Mouse (Mus musculus) ES-E14 (cell line): ENCODE results near the gene Foxd2. TPM values are rescaled to one million over a fixed set of nuclear protein-coding genes. Genes with fewer than 3 reads are reported as not detected.

ENCODE experiments used
- DNase-seq: peaks from one replicate; pipeline ENCODE4 v3.0.0-alpha.2; 2013; ENCODE audit warnings: low read depth, low spot score
- H3K27ac ChIP-seq: 2 replicates; pipeline ENCODE4 v1.5.1; 2012; ENCODE audit warnings: low read depth, mild to moderate bottlenecking, low read length, moderate library complexity, mixed read lengths; ENCODE audit not compliant: poor library complexity, insufficient read depth, severe bottlenecking
- H3K36me3 ChIP-seq: 2 replicates; pipeline ENCODE4 v1.6.1; 2012; ENCODE audit warnings: mild to moderate bottlenecking, low read length, moderate library complexity, mixed read lengths; ENCODE audit not compliant: control insufficient read depth, poor library complexity, insufficient read depth, severe bottlenecking
- H3K4me1 ChIP-seq, 2 experiments: fragments of 150-350 bp in 1 of 2; sonication (generic) in 1 of 2; 2 replicates each; pipeline ENCODE4 v1.6.1; 2012; ENCODE audit warnings: low read length in 2 of 2, mild to moderate bottlenecking in 1 of 2, mixed read lengths in 1 of 2; ENCODE audit not compliant: control insufficient read depth in 2 of 2, insufficient read depth in 2 of 2, poor library complexity in 1 of 2
- H3K4me3 ChIP-seq, 2 experiments: fragments of 150-350 bp in 1 of 2; sonication (generic) in 1 of 2; 2 replicates each; pipeline ENCODE4 v1.5.1; 2012; ENCODE audit warnings: low read length in 2 of 2, low read depth in 1 of 2, mild to moderate bottlenecking in 1 of 2, mixed read lengths in 1 of 2; ENCODE audit not compliant: insufficient read depth in 1 of 2, poor library complexity in 1 of 2, severe bottlenecking in 1 of 2
- H3K9ac ChIP-seq: 2 replicates; pipeline ENCODE4 v1.6.1; 2012; ENCODE audit warnings: low read depth, mild to moderate bottlenecking, low read length, mixed read lengths; ENCODE audit not compliant: poor library complexity, insufficient read depth, severe bottlenecking
- H3K9me3 ChIP-seq: fragments of 150-350 bp; sonication (generic); 2 replicates; pipeline ENCODE4 v1.6.1; 2012; ENCODE audit warnings: low read depth, mild to moderate bottlenecking, low read length; ENCODE audit not compliant: control insufficient read depth, insufficient read depth
- CHD2 ChIP-seq: IDR thresholded peaks from 2 replicates; pipeline ENCODE4 v1.6.1; 2014; ENCODE audit warnings: mild to moderate bottlenecking, low read depth, low read length, inconsistent platforms
- HCFC1 ChIP-seq: IDR thresholded peaks from 2 replicates; pipeline ENCODE4 v1.6.1; 2012; ENCODE audit warnings: low read length, inconsistent platforms, borderline replicate concordance; ENCODE audit not compliant: insufficient read depth
- MAFK ChIP-seq: IDR thresholded peaks from 2 replicates; pipeline ENCODE4 v1.6.1; 2014; ENCODE audit warnings: mild to moderate bottlenecking, low read depth, low read length, inconsistent platforms; ENCODE audit not compliant: insufficient read depth
- ZC3H11A ChIP-seq: IDR thresholded peaks from 2 replicates; pipeline ENCODE4 v1.6.1; 2012; ENCODE audit warnings: low read depth, mild to moderate bottlenecking, inconsistent platforms, low read length, borderline replicate concordance
- ZNF384 ChIP-seq: IDR thresholded peaks from 2 replicates; pipeline ENCODE4 v1.6.1; 2012; ENCODE audit warnings: low read depth, low read length, inconsistent platforms
- in situ Hi-C, 2 experiments: fragments of 600-800 bp; cut with MboI; formaldehyde crosslinking; loops; one replicate each; pipeline ENCODE4 v1.15.1; 2025; ENCODE audit warnings: low sequenced_read_pairs in 2 of 2, inconsistent platforms in 1 of 2; ENCODE audit not compliant: unreplicated experiment in 2 of 2
- total RNA-seq: library from RNA; depleted of rRNA; stranded (reverse); fragments of 300-350 nt; gene quantifications from 2 replicates; pipeline ENCODE4 v1.2.3, GENCODE M21; 2012

The Foxd2 gene
- total RNA-seq, 1 experiment = 0.09 TPM

DNA sequence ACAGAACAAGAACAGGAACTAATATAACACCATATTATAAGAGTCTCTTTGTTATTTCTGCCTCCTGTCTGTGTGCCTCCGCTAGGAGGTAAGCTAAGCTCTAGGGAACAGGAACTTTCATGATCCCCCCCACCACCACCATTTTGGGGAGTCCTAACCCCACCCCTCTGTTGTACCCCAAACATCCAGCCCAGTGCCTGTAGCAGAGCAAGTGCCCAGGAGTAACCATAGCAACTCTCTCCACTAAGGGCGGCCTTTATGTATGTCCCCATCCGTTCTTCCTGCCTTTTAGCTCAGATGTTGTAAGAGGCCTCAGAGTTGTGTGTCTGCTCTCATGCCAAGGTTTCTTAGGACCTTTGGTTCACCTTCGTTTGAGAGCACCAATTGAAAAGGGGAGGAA, 33.4 kb upstream of the Foxd2 start:
- H3K4me1 ChIP-seq = no peaks in the 10 kb centered on the region
- no peak for TF ChIP-seq HCFC1
- TF ChIP-seq CHD2 = no peak
- TF ChIP-seq ZNF384 = no peak
- DNase-seq = no peak
- H3K4me3 ChIP-seq = no peak overlapping the region
- no peak overlapping the region for H3K9ac ChIP-seq
- no peaks in the 10 kb centered on the region for H3K9me3 ChIP-seq
- no peak overlapping the region for H3K27ac ChIP-seq
- H3K36me3 ChIP-seq = no peaks in the 10 kb centered on the region
- in situ Hi-C loops = no loop called here

DNA sequence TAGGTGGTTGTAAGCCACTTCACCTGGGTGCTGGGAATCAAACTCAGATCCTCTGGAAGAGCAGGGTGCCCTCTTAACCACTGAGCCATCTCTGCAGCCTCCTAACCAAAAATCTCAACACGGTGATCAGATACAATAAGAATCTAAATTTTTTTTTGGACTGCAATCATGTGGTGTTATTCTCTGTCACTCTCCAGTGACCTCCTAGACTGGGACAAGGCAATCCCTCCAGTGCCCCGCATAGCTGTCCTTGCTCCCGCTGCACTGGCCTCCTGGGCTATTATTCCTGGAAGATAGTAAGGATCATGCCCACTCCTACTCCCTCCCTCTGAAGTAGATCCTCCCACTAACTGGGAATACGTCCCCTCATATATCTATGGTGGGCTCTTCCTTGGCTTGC, 32.6 kb upstream of the Foxd2 start:
- Histone ChIP-seq H3K36me3 (no peaks in the 10 kb centered on the region), H3K4me1 (no peaks in the 10 kb centered on the region), H3K9ac (no peak overlapping the region), H3K27ac (no peak overlapping the region), H3K9me3 (no peaks in the 10 kb centered on the region), H3K4me3 (no peak overlapping the region)
- TF ChIP-seq HCFC1 (no peak), CHD2 (no peak), MAFK (no peak), ZC3H11A (no peak), ZNF384 (no peak)
- in situ Hi-C loops = no loop called here
- DNase-seq = no peak

- in situ Hi-C loops = no loop called here
- H3K36me3 ChIP-seq = no peaks in the 10 kb centered on the region
- no peak overlapping the region for H3K27ac ChIP-seq
- no peaks in the 10 kb centered on the region for H3K4me1 ChIP-seq
- no peak overlapping the region for H3K9ac ChIP-seq
- no peak for DNase-seq
- no peaks in the 10 kb centered on the region for H3K9me3 ChIP-seq
- H3K4me3 ChIP-seq = no peak overlapping the region
- no peak for TF ChIP-seq MAFK
- TF ChIP-seq ZC3H11A = no peak
- no peak for TF ChIP-seq CHD2
Measured at GRCm38 (mm10) chr4:114938248-114938647, 29.6 kb upstream of the Foxd2 start.

- DNase-seq = no peak
- H3K9me3 ChIP-seq = no peaks in the 10 kb centered on the region
- no peak overlapping the region for H3K27ac ChIP-seq
- no peak overlapping the region for H3K9ac ChIP-seq
- H3K36me3 ChIP-seq = no peaks in the 10 kb centered on the region
- no peaks in the 10 kb centered on the region for H3K4me1 ChIP-seq
- in situ Hi-C loops = no loop called here
- no peak overlapping the region for H3K4me3 ChIP-seq
- TF ChIP-seq ZNF384 = no peak
- no peak for TF ChIP-seq CHD2
- no peak for TF ChIP-seq HCFC1
- TF ChIP-seq ZC3H11A = no peak
- TF ChIP-seq MAFK = no peak
Measured at GRCm38 (mm10) chr4:114937459-114938047, 28.9 kb upstream of the Foxd2 start.

DNA sequence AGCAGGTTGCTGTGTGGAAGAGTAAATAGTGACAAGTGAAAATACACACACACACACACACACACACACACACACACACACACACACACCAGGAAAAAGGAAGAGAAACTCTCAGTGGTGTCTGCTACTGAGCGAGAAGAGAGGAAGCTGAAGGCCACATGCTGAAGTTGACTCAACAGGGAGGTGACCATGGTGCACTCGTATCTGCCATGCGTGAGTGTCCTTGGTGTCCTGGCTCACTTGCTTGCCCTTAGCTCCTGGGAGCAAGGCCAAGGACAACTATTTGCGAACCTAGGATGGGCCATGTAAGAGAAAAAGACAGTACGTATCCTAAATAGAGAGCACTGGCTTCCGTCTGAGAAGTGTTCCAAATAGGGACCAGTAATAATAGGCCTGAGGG, 25.5 kb upstream of the Foxd2 start:
- Histone ChIP-seq H3K27ac (no peak overlapping the region), H3K4me1 (no peaks in the 10 kb centered on the region), H3K36me3 (no peaks in the 10 kb centered on the region), H3K9me3 (no peaks in the 10 kb centered on the region), H3K9ac (no peak overlapping the region), H3K4me3 (no peak overlapping the region)
- in situ Hi-C loops = no loop called here
- no peak for DNase-seq
- TF ChIP-seq CHD2 = no peak
- TF ChIP-seq HCFC1 = no peak
- TF ChIP-seq ZNF384 = no peak
- TF ChIP-seq MAFK = no peak
- no peak for TF ChIP-seq ZC3H11A
